17 mouse cellular contexts compared by ENCODE assay signal in the genomic region with DNA sequence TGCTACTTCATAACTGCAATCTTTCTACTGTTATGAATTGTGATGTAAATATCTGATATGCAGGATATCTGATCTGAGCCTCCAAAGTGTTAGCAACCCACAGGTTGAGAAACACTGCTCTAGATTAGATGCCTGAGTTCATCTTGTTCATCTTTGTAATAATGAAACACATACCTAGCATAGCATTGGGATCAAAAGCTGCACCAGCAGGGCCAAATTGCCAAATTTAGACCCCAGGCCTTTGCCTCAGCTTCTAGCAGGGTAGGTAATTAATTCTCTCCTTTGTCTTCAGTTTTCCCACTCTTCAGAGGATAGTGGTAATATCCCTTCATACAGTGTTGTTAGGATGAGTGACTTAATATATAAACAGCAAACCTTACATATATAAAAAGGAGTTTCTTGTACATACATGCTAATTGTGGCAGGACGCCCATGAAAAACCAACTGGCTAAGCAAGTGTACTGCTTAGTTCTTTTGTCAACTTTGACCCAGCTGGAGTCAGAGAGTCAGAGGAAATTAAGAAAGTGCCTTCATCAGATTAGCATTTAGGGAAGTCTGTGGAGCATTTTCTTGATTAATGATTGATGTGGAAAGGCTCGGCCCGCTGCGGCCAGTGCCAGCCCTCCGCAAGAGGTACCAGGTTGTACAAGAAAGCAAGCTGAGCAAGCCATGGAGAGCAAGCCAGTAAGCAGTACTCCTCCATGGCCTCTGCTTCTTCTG.
"Had no signal": no experiment of that assay in that cellular context is flagged by ENCODE, and none has a peak within 500 bp of the region (broad histone marks: within the 10 kb centered on the region; RNA-seq: fewer than 3 reads in every experiment).

No protein-coding gene starts in this region.

- ATAC-seq: inflammation-experienced regulatory T-cells, adult 6 months; intestine, postnatal 0 days; liver, postnatal 0 days had no signal

- H3K9ac ChIP-seq: limb, embryonic 12.5 days; liver, embryonic 13.5 days; liver, postnatal 0 days; neural tube, embryonic 15.5 days had no signal

- DNase-seq: layer of hippocampus, adult 9-11 months; layer of hippocampus, postnatal 36 days; liver; liver, embryonic 13.5 days; liver, postnatal 0 days; lung, postnatal 36 days; midbrain, embryonic 14.5 days; right cerebral cortex, adult 18-20 months; right cerebral cortex, postnatal 25 days; thymus, postnatal 4 days had no signal

- H3K27me3 ChIP-seq: limb, embryonic 12.5 days; liver, embryonic 13.5 days had no signal

- H3K27ac ChIP-seq: limb, embryonic 12.5 days; liver, embryonic 13.5 days; midbrain, embryonic 10.5 days; neural tube, embryonic 15.5 days; stomach, postnatal 0 days had no signal

- H3K4me1 ChIP-seq: limb, embryonic 12.5 days; liver, embryonic 13.5 days; neural tube, embryonic 15.5 days had no signal

- H3K9me3 ChIP-seq: limb, embryonic 12.5 days; liver, embryonic 13.5 days; midbrain, embryonic 10.5 days; neural tube, embryonic 15.5 days had no signal

- H3K4me2 ChIP-seq: limb, embryonic 12.5 days; liver, embryonic 13.5 days; neural tube, embryonic 15.5 days had no signal

- H3K36me3 ChIP-seq: limb, embryonic 12.5 days; liver, embryonic 13.5 days; midbrain, embryonic 10.5 days; neural tube, embryonic 15.5 days had no signal

- H3K4me3 ChIP-seq: limb, embryonic 12.5 days; liver, embryonic 13.5 days; midbrain, embryonic 10.5 days; myocyte; neural tube, embryonic 15.5 days had no signal
